Mouse (Mus musculus) kidney, adult 2 months (tissue): ENCODE measurements at regions not wholly inside any gene's neighbourhood (a gene's known extent, or its start where the extent isn't known, plus 50 kb on each side); places are given as distances from the start of the nearest gene placed in this dataset.

ENCODE experiments used
- CTCF ChIP-seq: fragments of 200-500 bp; conservative IDR thresholded peaks from 2 replicates; pipeline ENCODE4 v1.5.1; 2011; ENCODE audit warnings: low read depth, mild to moderate bottlenecking, control low read depth, low read length, moderate library complexity, mixed read lengths; ENCODE audit not compliant: insufficient read depth, insufficient read length
- POLR2A ChIP-seq: fragments of 200-500 bp; IDR thresholded peaks from one replicate; pipeline ENCODE4 v1.6.1; 2011; ENCODE audit warnings: low read depth, low read length, control low read depth

DNA sequence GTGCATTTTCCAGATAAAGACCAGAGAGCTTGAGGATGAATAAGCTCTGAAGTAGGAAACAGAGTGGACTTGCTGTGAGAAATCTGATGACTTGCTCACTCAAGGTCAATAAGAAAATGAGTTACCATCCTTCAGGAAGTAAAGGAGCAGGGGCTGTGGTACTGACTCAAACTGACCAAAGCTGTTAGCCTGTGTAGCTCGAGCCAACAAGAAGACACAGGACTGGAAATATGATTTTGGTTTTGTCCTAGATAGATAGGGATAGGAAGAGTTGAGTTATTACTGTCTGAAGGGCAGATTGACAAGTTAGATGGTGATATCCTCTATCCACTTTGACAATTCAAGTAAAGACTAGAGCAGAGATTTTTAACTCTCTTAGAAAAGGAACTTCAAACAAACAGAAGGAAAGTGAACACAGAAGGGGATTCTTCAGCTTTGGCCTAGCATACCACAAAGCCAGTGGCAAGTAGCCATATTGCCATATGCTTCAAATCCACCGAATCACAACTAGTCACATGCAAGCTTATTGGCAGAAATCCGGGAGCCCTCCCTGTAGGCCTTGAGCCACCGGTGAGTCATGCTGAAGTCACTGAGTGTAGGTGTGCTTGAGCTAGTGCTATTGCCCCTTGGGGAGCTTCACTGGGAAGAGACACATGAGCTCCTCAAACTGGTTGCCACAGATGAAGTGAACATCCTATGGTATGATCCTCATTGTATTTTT is 117.1 kb upstream of the Etaa1 start:
- no peak for TF ChIP-seq POLR2A
- TF ChIP-seq CTCF: no peak
